Mouse (Mus musculus): ENCODE data around the gene Olfr1367.
"Not testable (repeated sequence)": the region's sequence is repeated elsewhere in the genome, so short reads cannot be mapped to it uniquely, and the experiment has no call there.

Olfr1367 gene

DNA sequence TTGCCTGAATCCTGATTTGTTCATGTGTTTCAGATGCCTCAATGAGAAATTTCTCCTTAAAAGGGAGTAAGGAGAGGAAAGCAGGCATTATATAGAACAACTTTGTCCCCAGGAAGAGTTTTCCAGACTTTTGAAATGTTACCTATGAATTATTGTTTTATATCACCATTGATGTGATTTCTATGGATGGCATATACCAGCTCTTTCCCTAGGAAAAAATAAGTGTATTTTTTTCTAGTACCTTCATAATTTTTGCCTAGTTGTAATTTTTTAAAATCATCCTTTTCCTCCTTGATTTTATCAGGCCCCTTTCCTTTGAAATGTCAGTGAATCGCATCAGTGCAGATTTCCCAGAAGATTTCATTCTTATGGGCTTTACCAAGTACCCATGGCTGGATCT lies at the start of gene Olfr1367:
Gene Olfr1367, plus strand, starts transcription at position 301 of the 400 bp plus-strand sequence.
- DNase-seq = no peak

GRCm38 (mm10) chr13:21298557-21298956 lies 48.2 kb upstream of the Olfr1367 start:
- DNase-seq = no peak

DNA sequence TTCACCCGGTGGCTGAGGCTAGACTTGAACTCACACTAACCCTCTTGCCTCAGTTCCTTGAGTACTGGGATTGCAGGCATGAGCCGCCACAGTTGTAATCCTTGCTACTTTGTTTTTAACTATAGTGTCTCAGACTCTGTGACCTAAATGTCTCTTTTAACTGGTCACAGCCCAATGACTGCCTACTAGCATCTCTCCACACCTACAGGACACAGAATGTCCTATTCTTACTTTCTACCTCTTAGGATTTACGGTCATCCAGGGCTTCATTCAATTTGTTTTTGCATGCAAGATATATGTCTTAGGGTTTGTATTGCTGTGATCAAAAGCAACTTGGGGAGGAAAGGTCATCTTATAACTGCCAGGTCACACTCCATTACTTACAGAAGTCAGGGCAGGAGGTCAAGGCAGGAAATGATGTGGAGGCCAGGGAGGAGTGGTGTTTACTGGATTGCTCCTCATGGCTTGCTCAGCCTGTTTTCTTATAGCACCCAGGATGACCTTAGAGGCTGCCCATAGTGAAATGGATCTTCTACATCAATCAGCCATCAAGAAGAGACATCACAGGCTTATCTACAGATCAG lies 42.1 kb upstream of the Olfr1367 start:
- no peak for DNase-seq

DNA sequence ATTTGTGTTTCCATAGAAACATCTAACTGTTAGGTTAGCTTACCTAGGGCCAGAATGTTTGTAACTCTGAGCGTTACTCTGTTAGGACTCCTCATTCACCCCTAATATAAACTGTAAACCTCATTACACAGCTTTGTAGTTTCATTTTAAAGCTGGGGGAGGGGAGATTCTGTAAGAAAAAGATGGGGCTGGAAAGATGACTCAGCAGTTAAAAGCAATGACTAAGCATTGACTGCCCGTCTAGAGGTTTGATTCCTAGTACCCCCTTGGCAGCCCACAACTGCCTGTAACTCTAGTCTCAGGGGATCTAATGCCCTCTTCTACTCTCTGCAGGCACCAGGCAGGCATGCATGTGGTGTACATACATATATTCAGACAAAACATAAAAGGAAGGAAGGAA lies 36.9 kb upstream of the Olfr1367 start:
- no peak for DNase-seq

DNA sequence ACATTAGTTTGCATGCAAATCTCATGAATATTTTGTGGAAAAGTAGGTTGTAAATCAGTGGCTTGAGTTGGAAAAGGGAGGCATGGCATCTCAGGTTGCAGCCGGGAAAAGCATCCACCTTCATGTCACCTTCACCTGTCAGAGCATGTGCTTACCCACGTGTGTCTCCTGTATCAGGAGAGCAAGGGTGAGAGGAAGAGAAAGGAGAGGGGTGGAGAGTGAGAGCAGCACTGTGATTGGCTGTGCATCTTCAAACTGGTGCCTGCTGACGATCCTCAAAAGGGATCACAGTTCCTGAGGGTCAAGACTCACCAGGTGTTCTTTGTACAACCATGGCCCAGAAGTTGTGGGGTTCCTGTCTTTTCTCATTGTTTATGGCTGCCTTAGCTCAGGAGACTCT lies 34.8 kb upstream of the Olfr1367 start, which contains the start of gene Gpx6:
Gene Gpx6, plus strand, starts transcription at position 200 of the 400 bp plus-strand sequence.
- no peak for DNase-seq

DNA sequence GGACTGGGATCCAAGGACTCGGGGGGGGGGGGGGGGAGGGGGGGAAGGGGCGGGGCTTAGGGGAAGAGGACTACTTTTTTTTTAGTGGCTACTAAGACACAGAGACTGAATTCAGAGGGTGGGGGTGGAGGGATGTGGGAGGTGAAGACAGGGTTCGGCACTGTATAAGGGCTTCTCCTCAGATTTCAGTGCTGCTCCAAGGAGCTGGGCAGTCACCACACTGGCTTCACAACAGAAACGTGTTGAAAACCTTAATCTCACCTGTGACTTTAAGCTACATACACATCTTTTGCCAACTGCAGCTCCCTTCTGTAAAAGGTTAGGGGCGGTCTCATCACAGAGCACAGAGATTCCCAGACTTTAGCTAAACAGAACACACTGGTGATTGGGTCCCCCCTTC lies 33.9 kb upstream of the Olfr1367 start:
- no peak for DNase-seq

DNA sequence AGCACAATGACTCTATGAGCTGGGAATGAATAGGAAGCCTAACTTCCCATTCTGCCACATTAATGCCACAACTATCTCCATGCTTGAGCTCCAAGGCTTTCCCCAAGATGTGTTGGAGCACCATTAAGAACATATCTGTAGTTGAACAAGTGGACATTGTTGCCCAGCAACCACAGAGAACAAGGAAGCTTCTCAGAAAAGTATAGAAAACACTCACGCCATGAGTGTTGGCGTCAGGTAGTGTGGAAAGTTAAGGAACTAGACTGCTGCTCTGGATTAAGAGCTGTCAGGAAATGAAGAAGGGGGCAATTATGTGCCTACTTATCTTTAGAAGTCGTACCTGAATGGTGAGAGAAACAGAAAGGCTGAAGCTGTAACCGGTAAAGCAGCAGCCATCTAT lies 32.8 kb upstream of the Olfr1367 start:
- no peak for DNase-seq

- no peak for DNase-seq
Observed at GRCm38 (mm10) chr13:21320262-21320661, 26.4 kb upstream of the Olfr1367 start.

DNA sequence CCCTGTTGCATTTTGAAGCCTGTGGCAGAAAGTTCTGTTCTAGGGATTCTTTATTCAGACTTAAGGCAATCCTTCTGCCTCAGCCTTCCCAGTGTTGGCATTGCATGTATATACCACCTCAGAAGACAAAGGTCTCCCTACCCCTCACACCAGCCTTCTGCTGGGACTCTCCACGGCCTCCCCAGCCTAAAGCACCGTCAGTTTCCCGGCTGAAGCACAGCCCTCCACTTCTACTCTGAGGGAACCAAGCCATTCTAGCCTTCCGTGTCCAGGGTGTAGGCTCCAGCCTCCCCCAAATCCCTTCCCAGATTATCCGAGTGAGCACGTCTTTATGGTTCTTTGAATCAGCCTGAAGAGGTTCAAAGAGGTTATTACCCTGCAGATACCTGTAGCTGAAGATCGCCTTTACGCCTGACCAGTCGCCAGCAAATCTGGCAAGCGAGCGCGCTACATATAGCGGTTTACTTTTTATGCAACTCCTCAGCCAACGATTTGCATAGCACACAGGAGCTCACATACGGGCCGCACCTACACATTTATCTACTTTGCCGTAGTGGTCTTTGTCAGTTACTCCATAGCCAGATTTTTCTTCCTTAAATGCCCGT lies 24.7 kb upstream of the Olfr1367 start:
- DNase-seq = no peak

GRCm38 (mm10) chr13:21322509-21323375 lies 24.0 kb upstream of the Olfr1367 start:
- no peak for DNase-seq

DNA sequence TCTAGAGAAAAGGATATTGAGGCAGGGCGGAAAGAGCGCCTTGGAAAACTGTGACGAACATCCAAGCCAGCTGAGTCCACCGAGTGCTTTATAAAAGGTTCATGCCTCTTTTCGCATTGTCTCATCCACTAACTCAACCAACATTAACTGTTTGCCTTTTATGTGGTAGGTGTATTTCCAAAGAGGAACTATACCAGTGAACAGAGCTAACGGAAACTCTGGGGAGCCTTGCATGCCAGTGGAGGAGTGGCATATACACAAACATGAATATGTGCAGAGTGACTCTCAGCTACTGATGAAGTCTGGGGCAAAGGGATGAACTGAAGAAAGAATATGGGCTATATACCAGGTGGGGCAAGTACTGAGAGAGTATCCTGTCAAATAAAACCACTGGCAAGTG lies 23.3 kb upstream of the Olfr1367 start:
- no peak for DNase-seq

GRCm38 (mm10) chr13:21326191-21326590 lies 20.5 kb upstream of the Olfr1367 start:
- DNase-seq = no peak

- DNase-seq = peak; percentile 4 to 12
Observed at GRCm38 (mm10) chr13:21326657-21327211, 20.0 kb upstream of the Olfr1367 start.

DNA sequence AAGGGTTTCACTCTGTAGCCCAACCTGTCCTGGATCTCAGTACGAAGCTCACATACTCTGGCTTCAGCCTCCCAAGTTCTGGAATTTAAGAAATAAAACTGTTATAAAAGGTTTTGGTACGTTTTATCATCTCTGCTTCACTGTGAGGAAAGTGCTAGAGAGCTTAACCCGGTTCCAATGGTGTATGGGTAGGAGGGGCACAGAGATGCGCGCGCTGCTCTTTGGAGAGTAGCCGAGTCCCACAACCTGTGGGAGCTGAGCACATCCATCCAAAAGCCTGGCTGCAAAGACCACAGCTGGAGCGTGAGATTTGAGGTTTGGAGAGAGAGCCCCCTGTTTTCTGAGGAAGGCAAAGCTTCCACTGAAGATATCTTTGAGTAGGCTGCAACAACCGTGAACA lies 19.3 kb upstream of the Olfr1367 start:
- DNase-seq = no peak

GRCm38 (mm10) chr13:21350593-21350992 lies 3.9 kb downstream of the Olfr1367 start:
- no peak for DNase-seq

GRCm38 (mm10) chr13:21362621-21363248 lies 16.0 kb downstream of the Olfr1367 start, which contains the start of gene Zscan12:
TSS of gene Zscan12 (plus strand) at chr13:21362820.
- DNase-seq = peak; percentile 76 to 82

DNA sequence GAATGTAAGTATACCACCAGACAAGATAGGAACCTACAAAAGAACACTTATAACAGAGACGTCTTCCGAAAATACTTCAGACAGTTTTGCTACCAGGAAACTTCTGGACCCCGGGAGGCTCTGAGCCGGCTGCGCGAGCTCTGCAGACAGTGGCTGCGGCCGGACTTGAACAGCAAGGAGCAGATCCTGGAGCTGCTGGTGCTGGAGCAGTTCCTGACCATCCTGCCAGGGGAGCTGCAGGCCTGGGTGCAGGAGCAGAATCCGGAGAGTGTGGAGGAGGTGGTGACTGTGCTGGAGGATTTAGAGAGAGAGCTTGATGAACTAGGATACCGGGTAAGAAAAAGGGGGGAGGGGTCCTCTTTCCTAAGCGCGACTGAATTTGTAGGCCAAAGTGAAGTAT lies 17.0 kb downstream of the Olfr1367 start:
- DNase-seq = no peak

DNA sequence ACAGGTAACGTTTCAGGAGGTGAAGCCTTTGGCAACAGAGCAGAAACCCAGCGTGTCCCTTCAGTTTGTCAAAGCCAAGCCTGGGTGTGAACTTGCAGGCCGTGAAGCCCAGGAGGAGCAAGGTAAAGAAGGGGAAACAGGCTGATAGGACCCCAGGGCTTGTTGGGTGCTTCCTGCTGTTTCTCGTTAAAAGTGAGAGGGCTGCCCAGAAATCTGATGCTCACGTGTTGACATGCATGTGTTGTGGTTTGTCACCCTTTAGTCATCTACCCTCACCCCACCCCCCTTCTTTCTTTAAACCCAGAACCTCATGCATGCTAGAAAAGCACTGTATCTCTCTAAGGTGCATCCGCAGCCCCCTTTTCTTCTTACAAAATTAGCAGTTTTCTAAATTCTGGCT lies 19.9 kb downstream of the Olfr1367 start:
- no peak for DNase-seq

GRCm38 (mm10) chr13:21372700-21373099 lies 26.0 kb downstream of the Olfr1367 start:
- DNase-seq = no peak

GRCm38 (mm10) chr13:21377773-21378172 lies 31.1 kb downstream of the Olfr1367 start:
- DNase-seq = no peak

DNA sequence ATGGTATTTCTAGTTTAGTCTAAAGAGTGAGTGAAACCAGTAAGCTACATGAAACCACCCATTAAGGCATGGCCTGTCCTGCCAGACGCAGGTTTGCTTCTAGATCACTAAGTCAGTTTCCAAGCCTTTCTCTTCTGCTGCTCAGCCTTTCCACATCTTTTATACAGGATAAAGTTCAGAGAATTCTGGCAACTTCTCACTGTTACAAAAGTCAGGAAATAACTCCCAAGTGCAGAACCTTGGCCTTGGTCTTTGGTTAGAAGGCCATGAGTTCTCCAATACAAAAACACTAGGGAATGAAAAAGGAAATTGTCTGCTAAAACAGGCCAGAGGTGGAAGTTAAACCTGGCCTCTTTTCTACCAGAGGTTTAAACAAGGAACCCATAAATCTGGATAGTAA lies 48.5 kb downstream of the Olfr1367 start:
- DNase-seq = no peak

DNA sequence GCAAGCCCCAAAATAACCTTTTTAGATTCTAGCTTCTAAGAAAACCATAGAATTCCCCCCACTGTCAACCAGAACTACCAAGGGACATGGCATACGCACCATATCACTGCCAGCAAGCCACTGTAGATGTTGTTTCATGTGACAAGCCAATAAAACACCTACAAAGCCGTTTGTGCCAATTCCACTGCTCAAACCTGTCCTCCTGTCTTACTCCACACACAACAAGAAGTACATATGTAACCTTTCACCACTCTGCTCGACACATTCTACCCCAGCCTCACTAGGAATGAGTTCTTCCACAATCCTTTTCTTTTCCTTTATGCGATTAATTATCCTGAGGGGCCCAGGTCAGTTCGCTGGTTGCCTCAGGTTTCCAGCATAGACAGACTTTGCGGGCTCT lies 48.9 kb downstream of the Olfr1367 start:
- no peak for DNase-seq

DNA sequence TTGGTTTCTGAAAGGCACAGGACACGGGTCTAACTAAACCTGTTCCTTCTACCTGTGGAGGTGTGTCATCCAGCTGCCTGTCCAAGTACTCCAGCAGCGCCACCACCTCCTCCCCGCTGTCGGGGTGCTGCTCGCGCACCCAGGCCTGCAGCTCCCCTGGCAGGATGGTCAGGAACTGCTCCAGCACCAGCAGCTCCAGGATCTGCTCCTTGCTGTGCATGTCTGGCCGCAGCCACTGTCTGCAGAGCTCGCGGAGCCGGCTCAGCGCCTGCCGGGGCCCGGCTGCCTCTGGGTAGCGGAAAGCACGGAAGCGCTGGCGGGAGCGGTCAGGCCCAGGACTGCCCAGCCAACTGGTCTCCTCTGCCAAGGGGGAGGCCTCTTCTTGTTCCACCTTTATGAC lies 49.3 kb downstream of the Olfr1367 start:
- not testable (repeated sequence) for DNase-seq
